Mouse (Mus musculus): Measurements from ENCODE around the gene Rgl1.

DNA sequence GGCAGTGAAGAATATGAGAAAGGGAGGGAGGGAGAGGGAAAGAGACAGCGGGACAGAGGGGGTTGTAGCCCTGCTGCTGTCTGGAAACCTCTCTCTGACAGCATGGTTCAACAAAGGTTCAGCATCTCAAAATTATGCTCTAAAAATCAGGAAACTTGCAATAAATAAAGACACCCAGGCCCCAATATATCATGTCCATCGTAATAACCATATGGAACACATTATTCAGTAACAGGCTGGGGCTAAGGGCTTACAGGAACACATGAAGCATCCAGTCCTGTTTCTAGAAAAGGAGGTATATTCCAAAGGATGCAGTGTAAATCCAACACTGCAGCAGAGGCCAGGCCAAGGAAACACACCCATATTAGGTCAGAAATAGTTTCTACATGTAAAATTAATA, 215.6 kb downstream of the Rgl1 start:
- no peak for TF ChIP-seq ZC3H11A (IDR thresholded peaks at IDR 0.05; ENCODE audit: borderline replicate concordance, low read depth, low read length)
- TF ChIP-seq HCFC1 (IDR thresholded peaks at IDR 0.05; ENCODE audit: borderline replicate concordance, insufficient read depth, low read length) = no peak

Measured in ES-E14 (cell line).